Mouse (Mus musculus): ENCODE data around the gene Gm20604.

DNA sequence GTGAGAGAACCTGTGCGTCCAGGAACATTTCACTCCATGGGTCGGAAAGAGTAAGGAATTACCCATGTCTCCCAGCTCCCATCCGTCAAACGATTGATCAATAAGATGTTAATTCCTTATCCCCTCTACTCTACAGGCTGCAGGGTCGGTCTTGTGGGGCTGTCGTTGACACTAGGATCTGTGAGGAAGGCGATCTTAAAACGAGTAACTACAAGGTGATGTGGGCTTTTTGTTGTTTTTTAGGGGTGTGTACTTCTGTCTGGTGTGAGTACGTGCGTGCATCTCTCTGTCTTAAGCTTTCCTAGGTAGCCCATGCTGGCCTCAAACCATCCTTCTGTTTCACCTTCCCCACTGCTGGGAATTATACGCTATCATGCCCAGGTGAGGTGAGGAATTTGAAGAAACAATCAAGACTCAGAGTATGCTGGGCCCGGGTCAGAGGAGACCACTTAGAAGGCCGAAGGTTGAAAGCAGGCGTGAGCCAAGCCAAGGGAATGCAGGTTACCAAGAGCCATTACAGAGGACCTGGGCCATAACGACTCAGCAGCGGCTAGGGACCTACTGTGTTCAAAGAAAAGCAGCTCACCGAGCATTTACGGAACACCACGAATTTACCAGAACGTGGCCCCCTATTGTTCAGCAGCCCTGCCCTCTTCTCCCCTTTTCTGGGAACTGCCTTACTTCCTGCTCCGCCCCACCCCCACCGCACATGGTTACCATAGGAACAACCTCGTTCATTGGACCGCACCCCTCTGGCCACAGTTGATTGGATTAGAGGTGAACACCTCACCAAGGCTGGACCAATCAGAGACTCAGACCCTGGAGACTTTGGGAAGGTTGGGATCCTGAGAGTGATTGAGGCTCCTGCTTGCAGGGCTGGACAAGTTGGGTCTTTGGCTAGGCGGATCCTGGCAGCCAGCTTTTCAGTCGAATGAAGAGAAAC, 28.3 kb downstream of the Gm20604 start:
- TF ChIP-seq CTCF (IDR thresholded peaks at IDR 0.05; ENCODE audit: low read depth, low read length) (no peak), TAL1 (conservative IDR thresholded peaks at IDR 0.05; ENCODE audit: low read depth, low read length) (no peak), GATA1 (IDR thresholded peaks at IDR 0.05; ENCODE audit: borderline replicate concordance, low read length) (no peak), POLR2AphosphoS5 (IDR thresholded peaks at IDR 0.05; ENCODE audit: insufficient replicate concordance, low read depth, low read length) (no peak), GATA2 (IDR thresholded peaks at IDR 0.05; ENCODE audit: borderline replicate concordance, low read depth, low read length) (no peak)

Measured in G1E (cell line).